Mouse (Mus musculus) liver, adult (tissue): ENCODE measurements at regions not wholly inside any gene's neighbourhood (a gene's known extent, or its start where the extent isn't known, plus 50 kb on each side); places are given as distances from the start of the nearest gene placed in this dataset.

Source experiments
- GATA4 ChIP-seq: IDR thresholded peaks from 2 replicates; pipeline ENCODE4 v1.6.1; 2014; ENCODE audit warnings: mild to moderate bottlenecking, low read length; ENCODE audit not compliant: insufficient replicate concordance

DNA sequence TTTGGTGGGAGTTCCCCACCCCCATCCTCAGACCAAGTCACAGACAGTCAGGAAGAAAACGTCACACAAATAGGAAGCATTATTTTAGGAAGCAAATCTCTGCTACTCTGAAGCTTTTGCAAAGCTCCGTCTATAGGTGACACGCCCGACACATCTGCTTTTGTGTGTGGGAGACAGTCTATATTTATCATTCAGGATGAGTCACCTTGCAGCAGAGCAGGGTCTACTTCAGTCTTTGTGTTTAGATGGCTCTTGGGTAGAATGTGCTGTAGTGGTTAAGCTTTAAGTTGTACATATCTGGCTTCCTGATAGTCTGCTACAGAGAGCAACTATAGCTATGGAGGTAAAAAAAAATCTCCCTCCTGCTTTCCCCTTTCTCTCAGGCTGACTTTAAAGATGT, 415.8 kb upstream of the Prickle1 start:
- no peak for TF ChIP-seq GATA4

DNA sequence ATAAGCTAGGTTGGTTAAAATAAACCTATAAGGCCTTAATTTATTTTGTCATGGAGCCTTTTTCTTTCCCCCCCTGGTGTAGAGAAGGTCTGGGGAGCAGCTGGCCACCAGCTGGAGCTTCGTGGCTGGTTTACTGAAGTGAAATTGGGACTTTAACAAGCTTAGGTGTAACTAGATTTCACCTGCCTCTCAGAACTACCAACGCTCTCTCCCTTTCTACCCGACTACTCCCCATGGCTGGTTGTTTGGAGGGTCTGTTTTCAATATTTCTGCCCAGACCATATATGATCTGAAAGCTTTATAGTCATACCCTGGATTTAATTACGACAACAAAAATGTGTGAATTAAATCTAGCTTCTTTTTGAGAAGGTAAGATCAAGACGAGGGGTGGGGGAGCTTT, 410.4 kb upstream of the Prickle1 start:
- no peak for TF ChIP-seq GATA4

DNA sequence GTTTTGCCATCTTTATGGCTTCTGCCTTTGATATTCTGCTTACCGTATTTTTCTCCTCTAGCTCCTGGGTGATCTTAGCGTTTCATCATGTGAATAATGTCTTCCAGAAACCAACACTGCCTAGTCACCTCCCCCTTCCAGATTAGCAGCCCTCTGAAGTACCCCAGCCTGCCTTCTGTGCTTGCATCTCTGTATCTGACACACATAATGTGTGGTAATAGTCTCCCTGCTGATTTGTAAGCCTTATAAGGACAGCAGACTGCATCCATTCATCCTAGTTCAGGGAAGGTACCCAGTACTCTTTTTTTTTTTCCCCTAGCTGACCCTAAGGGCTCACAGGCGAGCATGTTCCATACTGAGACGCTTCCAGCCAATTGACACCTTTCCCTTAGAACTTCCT, 409.2 kb upstream of the Prickle1 start:
- no peak for TF ChIP-seq GATA4

DNA sequence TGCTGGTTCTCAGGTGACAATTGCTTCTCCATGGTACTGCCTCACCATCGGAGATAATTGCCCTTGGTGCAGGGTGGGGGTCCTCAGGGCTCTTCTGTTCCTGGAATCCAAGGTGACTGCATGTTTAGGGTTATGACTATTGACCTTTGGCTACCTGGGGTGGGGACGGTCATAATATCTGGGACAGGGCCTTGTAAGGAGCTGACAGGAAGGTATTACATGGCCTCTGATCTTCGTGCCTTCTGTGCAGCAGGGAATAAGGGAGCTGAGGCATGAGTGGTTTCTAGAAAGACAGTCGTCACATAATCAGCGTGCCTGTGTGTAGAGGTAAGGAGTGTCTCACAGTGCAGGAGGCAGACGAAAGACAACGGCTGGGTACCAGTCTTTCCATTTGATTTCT, 407.5 kb upstream of the Prickle1 start:
- TF ChIP-seq GATA4 = no peak

DNA sequence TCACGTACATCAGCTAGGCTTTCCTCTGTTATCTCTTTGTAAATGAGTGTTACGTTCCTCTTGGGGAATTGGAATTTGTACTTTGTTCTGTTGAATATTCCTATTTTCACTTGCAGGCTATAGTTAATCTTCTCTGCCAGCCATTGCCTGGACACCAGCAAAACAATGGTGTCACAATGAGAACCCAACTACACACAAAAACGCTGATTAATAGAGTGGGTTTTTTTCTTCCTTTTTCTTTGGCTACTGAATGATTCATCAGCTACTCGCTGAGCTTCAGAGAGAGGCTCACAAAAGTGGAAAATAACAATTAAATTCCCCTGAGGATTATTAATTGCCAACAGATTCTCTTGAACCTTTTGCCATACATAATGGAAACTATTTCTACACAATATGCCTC, 398.9 kb upstream of the Prickle1 start:
- TF ChIP-seq GATA4 = no peak

DNA sequence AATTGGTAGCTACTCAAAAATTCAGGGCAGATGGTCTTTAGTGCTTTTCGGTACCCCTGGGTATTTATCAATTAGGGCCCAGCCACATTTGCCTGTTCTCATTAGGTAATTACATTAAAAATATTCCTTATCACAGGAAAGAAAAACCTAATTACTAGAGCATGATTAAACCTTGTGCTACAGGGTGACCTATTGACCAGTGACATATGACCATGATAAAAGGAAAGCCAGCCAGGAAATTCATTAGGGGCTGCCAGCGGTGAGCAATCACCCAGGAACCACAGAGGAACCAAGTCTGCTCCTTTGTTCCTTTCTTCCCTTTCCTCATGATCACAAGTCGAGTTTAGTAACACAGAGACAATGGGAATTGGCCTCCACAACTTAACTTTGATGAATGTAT, 394.4 kb upstream of the Prickle1 start:
- TF ChIP-seq GATA4 = no peak

DNA sequence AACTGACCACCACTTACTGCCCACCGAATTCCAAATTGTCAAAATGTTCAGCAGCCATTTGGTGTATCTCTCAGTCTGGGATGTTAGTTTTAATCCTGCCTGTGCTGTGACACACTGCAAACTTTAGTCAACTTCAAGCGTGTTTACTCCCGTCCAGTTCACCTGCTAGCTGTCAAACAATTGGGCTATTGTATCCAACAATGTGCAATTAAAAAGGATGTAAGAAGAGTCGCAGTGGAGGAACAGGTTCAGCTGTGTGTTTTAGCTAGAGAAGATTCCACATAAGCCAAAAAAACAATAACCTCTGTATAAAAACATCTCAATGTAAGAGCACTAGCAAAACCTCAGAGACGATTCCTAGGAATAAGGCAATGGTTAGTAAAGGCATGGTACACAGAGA, 392.7 kb upstream of the Prickle1 start:
- no peak for TF ChIP-seq GATA4

DNA sequence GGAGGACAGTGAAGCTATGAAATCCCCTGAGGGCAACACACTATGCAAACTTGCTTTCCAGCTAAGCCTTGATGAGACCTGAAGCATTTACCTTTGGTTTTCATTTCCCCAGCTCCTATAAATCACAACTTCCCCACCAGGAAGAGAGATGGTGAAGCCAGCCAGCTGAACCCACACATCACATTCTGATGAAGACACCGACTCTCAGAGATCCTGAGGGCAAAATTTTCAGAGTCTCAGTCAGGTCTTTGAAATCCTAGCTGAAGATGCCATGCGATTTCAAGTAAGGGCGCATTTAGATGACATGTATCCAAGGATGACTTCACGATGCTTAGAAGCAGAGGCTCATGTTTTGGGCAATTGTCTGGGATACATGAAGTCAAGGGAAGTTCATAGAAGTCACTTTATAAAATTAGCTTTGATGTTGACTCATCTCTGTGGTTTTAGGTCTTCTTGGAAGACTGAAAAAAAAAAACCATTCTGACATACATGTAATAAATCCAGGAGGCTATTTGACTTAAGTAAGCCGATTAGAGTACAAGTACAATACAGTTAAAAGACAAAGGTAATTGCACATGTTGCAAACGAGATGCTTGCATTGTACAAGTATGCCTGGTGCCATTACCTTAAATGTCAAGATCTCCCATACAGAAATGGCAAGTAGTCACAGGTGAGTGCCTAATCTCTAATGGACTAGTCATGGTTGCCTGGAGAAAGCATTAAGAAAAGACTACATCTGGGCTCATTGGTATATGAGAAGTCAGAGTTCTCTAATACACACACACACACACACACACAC, 391.1 kb upstream of the Prickle1 start:
- TF ChIP-seq GATA4 = no peak

DNA sequence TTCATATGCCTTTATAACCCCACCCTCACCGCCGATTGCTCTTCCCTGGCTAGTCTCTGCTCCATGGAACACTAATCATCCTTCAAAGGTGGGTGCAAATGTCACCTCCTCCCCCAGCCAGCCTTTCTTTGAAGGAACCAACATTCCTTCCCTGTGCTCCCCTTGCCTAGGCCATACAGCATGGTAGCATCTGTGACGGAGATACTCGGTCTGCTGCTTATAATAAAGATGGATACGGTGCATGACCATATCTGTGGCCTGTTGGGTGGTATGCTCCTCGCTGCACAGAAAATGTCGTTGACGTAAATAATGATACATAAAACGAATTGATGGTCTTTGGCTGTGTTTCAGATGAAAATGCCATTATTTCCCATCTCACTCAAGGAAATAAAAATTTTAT, 386.4 kb upstream of the Prickle1 start:
- TF ChIP-seq GATA4 = no peak

DNA sequence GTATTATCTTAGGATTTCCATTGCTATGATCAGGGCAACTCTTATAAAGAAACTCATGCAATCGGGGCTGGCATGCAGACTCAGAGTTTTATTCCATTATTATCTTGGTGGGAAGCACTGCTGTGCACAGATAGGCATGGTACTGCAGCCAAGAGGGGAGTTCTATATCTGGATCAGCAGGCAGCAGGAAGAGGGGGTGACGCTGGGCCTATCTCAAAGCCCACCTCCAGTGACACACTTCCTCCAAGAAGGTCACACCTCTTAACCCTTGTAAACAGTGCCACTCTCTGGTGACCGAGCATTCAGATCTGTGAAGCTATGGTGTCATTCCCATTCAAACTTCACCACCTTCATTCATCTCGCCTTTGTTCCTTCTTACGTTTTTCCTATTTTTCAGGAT, 381.8 kb upstream of the Prickle1 start:
- peak; percentile 93 for TF ChIP-seq GATA4

DNA sequence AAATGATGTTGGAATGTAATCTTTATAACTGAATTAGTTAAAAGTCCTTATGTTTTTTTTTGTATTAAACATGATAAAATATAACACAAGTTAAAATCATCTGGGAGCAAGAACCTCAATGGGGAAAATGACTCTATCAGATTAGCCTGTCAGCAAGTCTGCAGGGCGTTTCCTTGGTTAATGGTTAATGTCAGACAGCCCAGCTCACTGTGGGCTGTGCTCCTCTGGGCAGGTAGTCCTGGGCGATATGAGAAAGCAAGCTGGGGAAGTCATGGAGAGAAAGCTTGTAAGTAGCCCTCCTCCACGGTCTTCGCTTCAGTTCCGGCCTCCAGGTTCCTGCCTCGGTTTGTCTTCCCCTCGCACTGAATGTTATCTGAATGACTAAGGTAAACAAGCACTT, 379.0 kb upstream of the Prickle1 start:
- TF ChIP-seq GATA4 = no peak

DNA sequence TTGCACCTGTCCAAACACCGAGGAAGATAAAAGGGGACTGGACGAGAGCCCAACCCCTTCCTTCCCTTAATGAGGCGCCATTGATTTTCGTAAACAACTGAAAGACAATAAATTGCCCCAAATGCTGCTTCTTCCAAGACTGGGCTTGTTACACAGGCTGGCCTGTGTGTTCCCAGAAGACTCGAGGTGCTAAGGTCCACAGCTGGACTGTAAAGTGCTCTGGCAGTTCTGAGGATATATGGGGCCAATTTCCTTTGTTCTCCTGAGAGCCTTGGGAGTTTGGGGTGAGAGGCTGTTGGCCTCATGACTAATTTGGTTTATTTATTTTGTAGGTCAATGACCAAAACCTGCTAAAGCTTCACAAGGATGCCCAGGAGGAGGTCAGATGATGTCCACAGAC, 377.3 kb upstream of the Prickle1 start:
- no peak for TF ChIP-seq GATA4

DNA sequence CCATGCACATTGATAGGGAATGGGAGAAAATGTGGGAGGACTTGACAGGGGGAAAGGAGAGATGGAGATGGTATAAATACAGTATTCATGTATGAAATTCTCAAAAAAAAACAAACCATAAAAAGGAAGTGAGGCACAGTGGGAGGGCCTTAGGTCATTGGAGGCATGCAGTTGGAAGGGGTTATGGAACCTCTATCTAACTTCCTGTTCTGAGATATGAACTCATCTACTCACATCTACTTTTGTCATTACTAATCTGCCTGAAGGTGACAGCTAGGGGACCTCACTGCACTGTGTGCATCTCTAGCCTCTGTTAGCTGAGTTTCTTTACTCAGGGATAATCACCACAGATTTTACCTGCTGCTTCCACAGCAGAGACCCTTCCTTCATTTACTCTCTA, 366.3 kb upstream of the Prickle1 start:
- TF ChIP-seq GATA4 = no peak

DNA sequence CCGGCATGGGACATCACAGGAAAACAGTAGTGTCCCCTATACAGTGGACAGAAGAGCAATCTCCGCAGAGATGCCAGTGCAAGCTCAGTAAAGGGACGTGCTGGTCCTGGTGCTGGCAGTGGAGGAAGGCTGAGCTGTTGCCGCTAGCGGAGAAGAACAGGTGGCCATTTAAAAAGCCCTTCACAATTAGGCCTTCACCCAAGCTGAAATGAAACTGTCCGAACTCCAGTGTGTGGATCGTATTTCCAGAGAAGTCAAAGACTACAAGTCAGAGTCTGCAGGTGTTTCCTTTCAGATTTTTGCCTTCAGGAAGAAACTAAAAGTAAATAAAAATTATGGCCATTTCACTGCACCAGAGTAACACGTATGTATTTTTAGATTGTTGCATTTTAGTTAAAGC, 364.2 kb upstream of the Prickle1 start:
- no peak for TF ChIP-seq GATA4

DNA sequence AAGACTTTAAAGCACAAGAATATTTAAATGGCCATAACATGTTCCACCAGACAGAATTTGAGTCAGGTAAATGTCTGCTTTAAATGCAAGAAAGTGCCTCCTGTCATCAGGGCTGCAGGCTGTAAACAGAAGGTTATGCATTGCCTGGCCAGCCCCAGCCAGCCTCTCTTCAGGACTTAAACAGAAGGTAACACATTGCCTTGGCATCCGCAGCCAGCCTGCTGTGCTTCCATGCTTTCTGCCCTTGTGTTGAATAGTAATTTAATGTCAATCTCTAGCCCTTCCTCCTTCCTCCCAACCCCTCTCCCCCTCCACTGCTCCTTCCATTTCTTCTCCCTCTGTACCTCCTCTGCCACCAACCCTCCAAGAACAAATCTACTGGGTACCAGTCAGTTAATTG, 362.4 kb upstream of the Prickle1 start:
- no peak for TF ChIP-seq GATA4

DNA sequence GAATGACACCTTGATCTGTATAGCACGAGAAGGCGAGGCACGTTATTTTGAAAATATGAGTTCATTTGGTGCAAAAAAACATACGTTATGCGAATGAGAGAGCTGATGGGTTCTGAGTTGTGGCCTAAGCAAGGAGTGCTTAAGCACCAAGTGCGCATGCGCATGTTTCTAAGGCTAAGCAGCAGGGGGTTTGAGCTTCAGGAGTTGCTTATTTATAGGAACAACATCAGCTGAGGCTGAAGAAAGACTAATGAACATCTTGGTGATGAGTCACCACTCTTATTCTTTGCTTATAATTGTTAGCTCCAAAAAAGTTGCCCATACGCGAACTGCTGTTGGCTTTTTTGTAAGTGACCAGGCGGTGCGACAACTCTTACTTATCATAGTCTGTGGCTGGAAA, 361.1 kb upstream of the Prickle1 start:
- no peak for TF ChIP-seq GATA4

DNA sequence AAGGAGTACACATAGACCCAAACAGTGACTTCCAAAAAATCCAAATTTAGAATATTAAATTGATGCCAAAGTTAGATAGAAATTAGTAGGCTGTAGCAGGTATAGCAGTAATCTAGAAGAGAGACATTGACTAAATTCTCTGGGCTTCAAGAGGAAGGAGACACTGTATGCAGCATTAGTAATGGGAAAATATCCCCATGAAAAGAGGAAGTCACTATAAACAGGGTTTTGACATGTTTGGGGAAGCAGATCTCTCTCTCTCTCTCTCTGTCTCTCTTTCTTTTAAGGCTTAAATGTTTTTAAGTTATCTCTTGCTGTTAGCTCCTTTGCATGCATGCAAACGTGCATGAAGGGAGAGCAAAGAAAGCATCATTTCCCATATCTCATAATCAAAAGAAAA, 357.9 kb upstream of the Prickle1 start:
- no peak for TF ChIP-seq GATA4
